Mouse (Mus musculus) liver, embryonic 15.5 days (tissue): ENCODE measurements around the gene Rnf113a2. TPM values are rescaled to one million over a fixed set of nuclear protein-coding genes. Genes with fewer than 3 reads are reported as not detected.
A peak's percentile ranks its signal among the peaks of the same experiment; 100 is the strongest.

Source experiments
- ATAC-seq: fragments of 200-750 bp; cut with Nextera tagmentation; 2 replicates; pipeline ENCODE4 v1.8.0; 2017; ENCODE audit warnings: moderate number of reproducible peaks, mild to moderate bottlenecking, moderate library complexity; ENCODE audit not compliant: insufficient read depth
- H3K27ac ChIP-seq: fragments of 300-500 bp; sonication (generic); replicated peaks from 2 replicates; pipeline ENCODE4 v1.5.1; 2015; ENCODE audit warnings: mild to moderate bottlenecking, inconsistent platforms
- H3K27me3 ChIP-seq: fragments of 300-500 bp; sonication (generic); 2 replicates; pipeline ENCODE4 v1.6.1; 2015; ENCODE audit warnings: mild to moderate bottlenecking, inconsistent platforms
- H3K36me3 ChIP-seq: fragments of 300-500 bp; sonication (generic); replicated peaks from 2 replicates; pipeline ENCODE4 v1.6.1; 2015; ENCODE audit warnings: moderate library complexity, mild to moderate bottlenecking, inconsistent platforms
- H3K4me1 ChIP-seq: fragments of 300-500 bp; sonication (generic); replicated peaks from 2 replicates; pipeline ENCODE4 v1.6.1; 2015; ENCODE audit warnings: inconsistent platforms
- H3K4me2 ChIP-seq: fragments of 300-500 bp; sonication (generic); 2 replicates; pipeline ENCODE4 v1.6.1; 2015; ENCODE audit warnings: moderate library complexity, mild to moderate bottlenecking, inconsistent platforms
- H3K4me3 ChIP-seq: fragments of 300-500 bp; sonication (generic); replicated peaks from 2 replicates; pipeline ENCODE4 v1.5.1; 2015; ENCODE audit warnings: mild to moderate bottlenecking, inconsistent platforms
- H3K9ac ChIP-seq: fragments of 300-500 bp; sonication (generic); 2 replicates; pipeline ENCODE4 v1.6.1; 2015; ENCODE audit warnings: moderate library complexity, mild to moderate bottlenecking, inconsistent platforms
- H3K9me3 ChIP-seq: fragments of 300-500 bp; sonication (generic); replicated peaks from 2 replicates; pipeline ENCODE4 v1.6.1; 2016; ENCODE audit warnings: inconsistent platforms
- WGBS: fragments of 180-500 bp; shearing (Covaris S2); methylation state at CpG from one replicate; pipeline ENCODE4 v1.1.7; 2015; ENCODE audit warnings: mixed read lengths; ENCODE audit not compliant: insufficient replicate concordance; 5-methylcytosine and 5-hydroxymethylcytosine counted together
- polyA plus RNA-seq: library from polyadenylated mRNA; unstranded; fragments of >200 nt; fragmentation: Nextera tagmentation; extraction: Ambion mirVana; gene quantifications from 2 replicates; pipeline ENCODE4 v1.2.1, GENCODE M21; 2015

Rnf113a2 gene
- polyA plus RNA-seq = 12.2 and 12.6 TPM in 2 replicates

DNA sequence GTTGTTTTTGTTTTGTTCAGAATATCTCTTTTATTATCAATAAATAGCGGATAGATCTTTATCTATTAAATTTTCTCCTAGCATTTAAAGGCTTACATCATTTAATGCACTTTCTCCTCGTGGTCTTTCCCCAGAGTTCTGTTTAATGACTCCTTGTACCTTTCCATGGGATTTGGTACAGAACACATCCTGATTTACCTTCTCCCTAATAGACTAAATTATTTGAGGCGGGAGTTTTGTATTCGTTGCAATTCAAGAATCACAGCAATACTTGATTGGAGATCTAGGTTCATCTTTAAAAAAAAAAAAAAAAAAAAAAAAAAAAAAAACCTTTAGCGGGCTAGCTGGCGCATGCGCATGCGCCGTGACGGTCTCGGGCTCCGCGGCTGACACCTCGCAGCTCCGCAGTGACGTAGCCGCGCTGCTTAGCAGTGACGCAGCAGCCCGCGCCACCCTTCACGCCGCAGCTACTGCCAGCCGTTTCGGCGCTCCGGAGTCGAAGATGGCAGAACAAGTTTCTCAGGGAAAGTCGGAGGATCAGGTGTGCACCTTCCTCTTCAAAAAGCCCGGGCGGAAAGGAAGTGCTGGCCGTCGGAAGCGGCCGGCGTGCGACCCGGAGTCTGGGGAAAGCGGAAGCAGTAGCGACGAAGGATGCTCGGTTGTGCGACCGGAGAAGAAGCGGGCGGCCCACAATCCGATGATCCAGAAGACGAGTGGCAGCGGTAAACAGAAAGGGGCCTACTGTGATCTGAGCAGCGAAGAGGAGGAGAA lies at the start of gene Rnf113a2:
Rnf113a2 (plus strand) TSS at position 363 of the 771 bp plus-strand sequence.
- H3K4me1 ChIP-seq = peaks cover 9% of the 10 kb centered on the region
- H3K9ac ChIP-seq = peak within 1 kb of the TSS; percentile 77
- no peaks in the 10 kb centered on the region for H3K9me3 ChIP-seq
- peak; percentile 95 for ATAC-seq
- peak within 1 kb of the TSS; percentile 77 for H3K4me3 ChIP-seq
- H3K4me2 ChIP-seq = peak within 1 kb of the TSS; percentile 93
- H3K27me3 ChIP-seq = no peaks in the 10 kb centered on the region
- WGBS = 2% methylated on average over 50 of the region's 50 CpGs
- peak within 1 kb of the TSS; percentile 93 for H3K27ac ChIP-seq
- H3K36me3 ChIP-seq = no peaks in the 10 kb centered on the region

DNA sequence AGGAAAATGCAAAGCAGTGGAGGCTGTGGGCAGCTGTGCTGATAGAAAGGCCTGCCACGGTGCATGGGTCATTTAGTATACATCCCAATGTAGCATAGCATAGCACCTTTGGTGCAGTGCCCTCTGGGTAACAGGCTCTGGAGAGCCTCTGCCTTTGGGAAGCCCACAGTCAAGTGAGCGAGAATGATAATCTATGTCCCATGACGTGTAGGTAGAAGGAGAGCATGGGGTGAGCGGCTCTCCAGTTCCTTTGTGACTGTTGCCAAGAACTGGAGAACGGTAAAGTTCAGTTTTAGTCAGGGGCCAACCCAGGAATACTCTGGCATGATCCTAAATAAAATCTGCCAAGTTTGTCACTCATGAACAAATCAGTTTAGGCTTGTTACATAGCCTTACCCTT lies 45.3 kb upstream of the Rnf113a2 start:
- Histone ChIP-seq H3K9ac (no peak overlapping the region), H3K4me2 (no peak overlapping the region), H3K27ac (no peak overlapping the region), H3K27me3 (no peaks in the 10 kb centered on the region), H3K4me3 (no peak overlapping the region), H3K36me3 (peaks cover 81% of the 10 kb centered on the region), H3K9me3 (no peaks in the 10 kb centered on the region), H3K4me1 (peaks cover 7% of the 10 kb centered on the region)
- no peak for ATAC-seq
- 83% methylated on average over 5 of the region's 5 CpGs for WGBS

DNA sequence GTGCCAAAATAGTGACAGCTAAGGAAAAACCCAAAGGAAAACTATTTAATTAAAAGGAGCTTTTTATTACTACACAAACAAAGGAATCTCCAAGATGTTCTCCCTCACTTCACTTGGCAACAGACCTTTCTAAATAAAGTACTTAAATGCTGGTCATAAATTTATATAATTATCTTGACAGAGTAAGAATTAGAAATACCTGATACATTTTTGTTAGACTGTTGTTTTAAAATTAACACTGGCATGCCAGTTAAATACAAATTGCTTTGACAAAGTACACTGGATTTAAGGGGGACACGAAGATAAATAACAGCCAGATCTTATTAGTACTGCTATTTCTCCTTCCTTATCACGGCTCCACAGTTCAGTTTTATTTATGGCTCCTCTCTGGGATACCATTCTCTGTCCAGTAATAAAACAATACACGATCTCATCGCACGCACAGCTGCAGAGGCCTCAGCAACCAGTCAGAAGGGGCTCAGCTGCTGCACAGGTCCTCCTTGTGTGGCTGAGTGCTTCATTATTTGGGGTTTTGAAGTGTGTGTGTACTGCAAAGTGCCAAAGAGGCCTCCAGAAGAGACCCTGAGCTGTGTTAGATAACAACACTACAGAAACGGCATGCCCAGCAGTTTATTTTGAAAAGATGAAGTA lies 43.0 kb upstream of the Rnf113a2 start:
- Histone ChIP-seq H3K4me3 (no peak overlapping the region), H3K27me3 (no peaks in the 10 kb centered on the region), H3K36me3 (peaks cover 64% of the 10 kb centered on the region), H3K4me1 (no peaks in the 10 kb centered on the region), H3K9me3 (no peaks in the 10 kb centered on the region), H3K27ac (no peak overlapping the region), H3K9ac (no peak overlapping the region), H3K4me2 (no peak overlapping the region)
- ATAC-seq = no peak
- WGBS = 70% methylated on average over 6 of the region's 6 CpGs

DNA sequence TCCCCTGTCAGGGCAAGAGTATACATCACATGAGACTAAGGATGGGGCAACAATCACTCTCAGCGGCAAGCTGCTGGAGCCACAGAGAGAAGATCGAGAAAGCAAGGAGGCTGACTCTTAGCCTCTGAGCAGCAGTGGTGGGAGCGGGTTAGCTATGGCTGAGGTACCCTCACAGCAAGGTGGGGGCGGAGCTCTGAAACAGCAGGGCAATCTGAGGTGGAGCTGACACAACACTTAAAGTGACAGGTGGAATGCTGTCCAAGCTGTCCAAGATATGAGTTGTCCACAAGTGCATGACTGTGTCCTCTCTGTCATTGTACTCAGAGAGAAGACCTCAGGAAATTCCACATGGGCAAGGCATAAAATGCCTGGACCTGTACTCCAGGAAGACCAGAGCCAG lies 34.6 kb upstream of the Rnf113a2 start:
- Histone ChIP-seq H3K27ac (no peak overlapping the region), H3K27me3 (no peaks in the 10 kb centered on the region), H3K36me3 (peaks cover 17% of the 10 kb centered on the region; the same call in 1 of the 2 replicates), H3K4me2 (no peak overlapping the region), H3K4me1 (peaks cover 22% of the 10 kb centered on the region), H3K9me3 (no peaks in the 10 kb centered on the region), H3K4me3 (no peak overlapping the region), H3K9ac (no peak overlapping the region)
- WGBS = 74% methylated on average over 4 of the region's 4 CpGs
- no peak for ATAC-seq

DNA sequence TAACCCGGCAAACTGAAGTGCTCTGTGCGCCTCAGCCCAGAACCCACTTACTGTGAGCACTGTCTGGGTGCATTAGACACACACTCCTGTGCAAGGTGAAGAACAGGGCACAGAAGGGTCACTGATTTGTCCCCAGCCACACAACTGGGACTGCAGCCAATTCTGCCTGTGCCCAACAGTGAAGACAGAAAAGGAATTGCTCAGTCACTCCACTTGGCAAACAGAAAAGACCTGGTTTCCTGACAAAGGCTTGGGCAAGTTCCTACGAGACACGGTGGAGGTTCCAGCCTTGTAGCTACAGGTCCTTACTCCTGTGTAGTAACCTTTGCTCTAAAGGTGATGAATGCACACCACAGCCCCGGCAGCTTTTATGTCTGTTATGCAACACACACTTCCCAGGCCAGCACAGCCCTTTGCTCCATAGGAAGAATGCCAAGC lies 32.3 kb upstream of the Rnf113a2 start:
- Histone ChIP-seq H3K4me3 (no peak overlapping the region), H3K9ac (no peak overlapping the region), H3K36me3 (0 out of 2 replicates have a peak, but pooled peaks cover 8% of the 10 kb centered on the region), H3K27me3 (no peaks in the 10 kb centered on the region), H3K4me1 (peaks cover 32% of the 10 kb centered on the region), H3K27ac (0 out of 2 replicates have a peak overlapping the region, but pooled peaks have one; percentile 53), H3K9me3 (no peaks in the 10 kb centered on the region), H3K4me2 (no peak overlapping the region)
- ATAC-seq = peak; percentile 61; the same call in 1 of the 2 replicates
- 64% methylated on average over 5 of the region's 5 CpGs for WGBS

DNA sequence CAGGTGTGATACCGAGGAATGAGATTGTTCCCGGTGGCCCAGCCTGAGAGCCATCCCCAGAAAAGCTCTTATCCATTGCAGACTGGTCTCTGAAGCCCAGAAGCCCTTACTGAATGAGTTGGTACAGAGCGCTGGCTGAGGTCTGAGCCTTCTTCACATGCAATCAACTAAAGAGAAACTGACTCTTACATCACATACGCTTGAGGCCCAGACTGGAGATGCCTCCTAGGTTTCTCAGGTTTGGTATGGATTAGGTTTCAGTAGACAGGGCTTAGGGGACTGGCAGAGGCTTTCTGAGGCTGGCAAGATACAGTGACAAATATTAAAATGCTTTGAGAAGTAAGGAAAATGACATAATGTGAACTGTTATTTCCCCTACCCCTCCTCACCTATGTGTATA lies 31.6 kb upstream of the Rnf113a2 start:
- no peak for ATAC-seq
- H3K27ac ChIP-seq = peak overlapping the region; percentile 41; the same call in 1 of the 2 replicates
- H3K4me1 ChIP-seq = peaks cover 30% of the 10 kb centered on the region
- H3K4me2 ChIP-seq = no peak overlapping the region
- no peaks in the 10 kb centered on the region for H3K9me3 ChIP-seq
- H3K4me3 ChIP-seq = no peak overlapping the region
- no peaks in the 10 kb centered on the region for H3K27me3 ChIP-seq
- H3K36me3 ChIP-seq = 0 out of 2 replicates have a peak, but pooled peaks cover 8% of the 10 kb centered on the region
- 82% methylated on average over 4 of the region's 4 CpGs for WGBS
- no peak overlapping the region for H3K9ac ChIP-seq

DNA sequence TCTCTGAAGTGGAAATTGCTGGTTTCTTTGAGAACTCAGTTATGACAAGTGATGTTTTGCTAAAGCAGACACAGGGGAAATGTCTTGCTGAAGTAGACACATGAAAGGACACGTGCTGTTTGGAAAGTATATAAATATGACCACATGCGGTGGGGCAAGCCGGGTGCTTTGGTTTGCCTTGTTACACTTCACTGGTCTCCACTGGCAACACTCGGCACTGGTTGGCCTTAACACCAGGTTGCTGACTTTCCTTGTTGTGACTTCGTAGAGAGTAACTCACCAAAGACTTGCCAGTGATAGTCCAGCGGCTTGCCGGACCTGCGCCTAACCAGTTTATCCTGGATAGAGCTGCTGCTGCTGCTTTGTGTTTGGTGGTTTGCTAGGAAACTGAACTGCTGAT lies 28.9 kb upstream of the Rnf113a2 start:
- Histone ChIP-seq H3K4me3 (no peak overlapping the region), H3K27me3 (no peaks in the 10 kb centered on the region), H3K9ac (no peak overlapping the region), H3K9me3 (no peaks in the 10 kb centered on the region), H3K4me2 (no peak overlapping the region), H3K27ac (no peak overlapping the region), H3K4me1 (peaks cover 30% of the 10 kb centered on the region), H3K36me3 (peaks cover 17% of the 10 kb centered on the region; the same call in 1 of the 2 replicates)
- ATAC-seq = no peak
- 81% methylated on average over 8 of the region's 8 CpGs for WGBS

DNA sequence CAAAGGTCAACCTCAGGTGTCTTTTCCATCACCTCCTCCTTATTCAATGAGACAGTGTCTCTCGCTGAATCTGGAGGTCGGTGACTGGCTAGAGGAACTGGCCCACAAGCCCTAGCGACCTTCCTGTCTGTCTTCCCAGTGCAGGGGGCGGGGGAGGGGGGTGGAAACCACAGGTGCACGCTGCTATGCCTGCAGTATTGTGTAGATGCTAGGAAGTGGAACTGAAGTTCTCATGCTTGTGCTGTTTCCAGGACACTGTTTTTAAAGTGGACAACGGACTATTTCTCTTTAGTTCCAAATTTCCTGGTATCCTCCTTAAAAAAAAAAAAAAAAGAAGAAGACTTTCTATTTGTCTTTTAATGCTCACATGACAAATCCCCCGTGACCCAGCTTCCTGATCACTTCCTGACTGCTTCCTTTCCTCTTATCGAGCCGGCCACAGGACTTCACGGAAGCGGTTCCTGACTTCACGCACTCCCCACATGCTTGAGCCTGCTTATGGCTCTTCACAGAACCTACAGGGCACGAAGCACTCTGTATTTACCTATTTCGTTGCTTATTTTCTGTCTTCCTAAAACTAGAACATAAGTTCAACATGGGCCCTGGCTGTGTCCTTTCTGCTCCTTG lies 28.1 kb upstream of the Rnf113a2 start:
- Histone ChIP-seq H3K27me3 (no peaks in the 10 kb centered on the region), H3K9ac (no peak overlapping the region), H3K9me3 (no peaks in the 10 kb centered on the region), H3K36me3 (peaks cover 16% of the 10 kb centered on the region; the same call in 1 of the 2 replicates), H3K4me3 (no peak overlapping the region), H3K4me2 (no peak overlapping the region; the same call in 1 of the 2 replicates), H3K4me1 (peaks cover 29% of the 10 kb centered on the region), H3K27ac (no peak overlapping the region)
- 23% methylated on average over 14 of the region's 14 CpGs for WGBS
- ATAC-seq = no peak

DNA sequence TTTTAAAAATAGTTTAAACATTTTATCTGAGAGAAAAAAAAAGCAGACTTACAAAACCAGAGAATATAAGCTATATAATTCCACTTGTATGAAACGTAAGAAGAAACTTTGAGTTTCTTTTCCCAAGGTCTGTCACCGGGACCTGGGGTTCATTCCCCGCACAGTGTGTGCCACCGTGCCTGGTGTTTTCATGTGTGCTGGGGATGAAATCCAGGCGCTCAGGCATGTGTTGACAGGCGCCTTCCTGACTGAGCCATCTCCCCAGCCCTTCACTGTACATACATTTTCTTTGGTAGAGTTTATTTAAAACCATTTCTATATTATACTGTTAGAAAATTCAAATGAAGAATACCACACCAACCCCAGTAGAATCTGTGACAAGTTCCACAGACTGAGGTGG lies 26.7 kb upstream of the Rnf113a2 start:
- Histone ChIP-seq H3K4me2 (no peak overlapping the region), H3K9ac (no peak overlapping the region), H3K9me3 (no peaks in the 10 kb centered on the region), H3K36me3 (peaks cover 16% of the 10 kb centered on the region; the same call in 1 of the 2 replicates), H3K27me3 (no peaks in the 10 kb centered on the region), H3K27ac (no peak overlapping the region), H3K4me3 (no peak overlapping the region), H3K4me1 (peaks cover 16% of the 10 kb centered on the region)
- 68% methylated on average over 6 of the region's 6 CpGs for WGBS
- no peak for ATAC-seq

DNA sequence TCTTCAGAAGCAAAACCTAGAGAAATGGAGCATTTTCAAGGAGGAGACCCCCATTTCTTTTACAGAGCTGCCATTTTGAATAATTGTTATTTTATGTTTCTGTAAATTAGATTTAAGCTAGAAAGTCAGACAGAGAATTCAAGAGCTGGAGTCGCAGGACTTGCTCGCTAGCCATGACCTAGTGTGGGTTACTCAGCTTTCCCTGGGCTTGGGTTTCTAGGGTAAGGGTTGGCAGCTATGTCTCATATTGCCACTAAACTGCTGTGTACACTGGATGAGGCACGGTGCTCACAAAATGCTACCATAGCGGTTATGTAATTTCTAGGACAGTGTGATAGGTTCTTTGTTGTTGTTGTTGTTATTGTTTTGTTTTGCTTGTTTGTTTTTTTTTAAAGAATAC lies 24.3 kb upstream of the Rnf113a2 start:
- peaks cover 12% of the 10 kb centered on the region; the same call in 1 of the 2 replicates for H3K36me3 ChIP-seq

DNA sequence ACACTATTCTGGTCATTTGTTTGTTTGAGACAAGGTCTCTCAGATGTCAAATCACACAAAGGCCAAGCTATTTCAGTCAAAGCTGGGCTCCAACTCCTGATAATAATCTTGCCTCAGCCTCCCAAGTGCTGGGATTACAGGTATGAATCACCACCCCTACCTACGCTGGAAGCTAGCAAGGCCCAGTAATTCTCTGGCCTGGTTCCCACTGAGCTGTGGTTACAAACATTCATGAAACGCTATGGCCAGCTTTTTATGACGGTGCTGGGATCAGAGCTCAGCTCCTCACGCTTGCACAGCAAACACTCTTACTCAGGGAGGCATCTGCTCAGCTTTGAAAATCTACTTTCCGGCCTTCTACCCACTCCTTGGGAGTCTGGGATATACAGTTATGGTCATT lies 23.1 kb upstream of the Rnf113a2 start:
- 80% methylated on average over 5 of the region's 5 CpGs for WGBS
- Histone ChIP-seq H3K9me3 (no peaks in the 10 kb centered on the region), H3K4me1 (peaks cover 4% of the 10 kb centered on the region), H3K27ac (no peak overlapping the region), H3K4me3 (no peak overlapping the region), H3K4me2 (no peak overlapping the region), H3K9ac (no peak overlapping the region), H3K36me3 (peaks cover 12% of the 10 kb centered on the region; the same call in 1 of the 2 replicates), H3K27me3 (no peaks in the 10 kb centered on the region)
- no peak for ATAC-seq

More for the DNA sequence above, 24.3 kb upstream of the Rnf113a2 start:
- ATAC-seq = no peak
- H3K9ac ChIP-seq = no peak overlapping the region
- whole genome bisulfite sequencing = 85% methylated on average over 4 of the region's 4 CpGs
- H3K4me1 ChIP-seq = peaks cover 11% of the 10 kb centered on the region
- H3K27me3 ChIP-seq = no peaks in the 10 kb centered on the region
- no peaks in the 10 kb centered on the region for H3K9me3 ChIP-seq
- H3K4me3 ChIP-seq = no peak overlapping the region
- no peak overlapping the region for H3K27ac ChIP-seq
- H3K4me2 ChIP-seq = no peak overlapping the region
